Mouse (Mus musculus): ENCODE measurements around the gene Fn1. TPM values are rescaled to one million over a fixed set of nuclear protein-coding genes. Genes with fewer than 3 reads are reported as not detected.

Gene Fn1
- polyA plus RNA-seq, 1 experiment, result 3,197 TPM

DNA sequence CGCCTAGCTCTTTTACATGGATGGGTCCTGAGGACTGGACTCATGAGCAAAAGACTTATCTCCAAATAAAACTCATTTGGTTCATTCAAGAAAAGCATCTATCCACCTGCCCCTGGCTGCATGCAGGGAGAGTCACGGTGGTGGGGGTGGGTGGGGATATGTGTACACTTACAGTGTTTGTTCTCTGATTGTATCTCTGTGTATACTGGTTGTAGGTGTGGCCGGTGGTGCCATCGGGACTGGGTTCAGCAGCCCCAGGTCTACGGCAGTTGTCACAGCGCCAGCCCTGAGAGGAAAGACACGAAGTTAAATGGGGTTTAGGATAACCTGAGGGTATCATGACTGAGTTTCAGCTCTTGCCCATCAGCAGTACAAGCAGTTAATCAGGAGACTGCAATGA, 66.3 kb downstream of the Fn1 start:
- H3K4me3 ChIP-seq (ENCODE audit: insufficient read depth, low read length), result no peak overlapping the region
- no peak overlapping the region for H3K27ac ChIP-seq (ENCODE audit: insufficient read depth, low read length)
- TF ChIP-seq CTCF (IDR thresholded peaks at IDR 0.05; ENCODE audit: borderline replicate concordance, insufficient read depth, low read length) (no peak), POLR2A (IDR thresholded peaks at IDR 0.05; ENCODE audit: low read depth, low read length) (no peak)
- no peaks in the 10 kb centered on the region for H3K4me1 ChIP-seq (ENCODE audit: control insufficient read depth, insufficient read depth, low read length)

DNA sequence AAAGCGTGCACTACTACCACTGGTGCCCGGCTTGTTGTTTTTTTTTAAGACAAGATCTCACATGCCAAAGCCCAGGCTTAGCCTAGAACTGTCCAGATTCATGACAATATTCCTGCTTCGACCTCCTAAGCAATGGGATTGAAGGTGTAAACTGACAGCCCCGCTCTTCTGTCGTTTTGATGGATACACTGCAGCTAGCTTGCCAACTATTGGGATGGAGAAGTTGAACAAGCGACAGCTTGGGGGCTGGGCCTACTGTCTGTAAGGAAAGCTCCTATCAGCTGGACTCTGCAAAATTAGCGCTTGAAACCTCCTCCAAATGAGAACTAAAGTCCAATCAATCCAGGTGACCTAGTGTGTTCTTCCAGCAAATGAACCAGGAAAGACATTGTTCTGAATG, 69.1 kb downstream of the Fn1 start:
- TF ChIP-seq POLR2A (IDR thresholded peaks at IDR 0.05; ENCODE audit: low read depth, low read length), result no peak
- no peaks in the 10 kb centered on the region for H3K4me1 ChIP-seq (ENCODE audit: control insufficient read depth, insufficient read depth, low read length)
- no peak overlapping the region for H3K27ac ChIP-seq (ENCODE audit: insufficient read depth, low read length)
- no peak overlapping the region for H3K4me3 ChIP-seq (ENCODE audit: insufficient read depth, low read length)

GRCm38 (mm10) chr1:71583302-71583701, 69.7 kb downstream of the Fn1 start:
- no peak overlapping the region for H3K27ac ChIP-seq (ENCODE audit: insufficient read depth, low read length)
- no peak for TF ChIP-seq CTCF (IDR thresholded peaks at IDR 0.05; ENCODE audit: borderline replicate concordance, insufficient read depth, low read length)
- TF ChIP-seq POLR2A (IDR thresholded peaks at IDR 0.05; ENCODE audit: low read depth, low read length), result 0 out of 2 replicates have a peak, but pooled peaks have one; percentile 23
- H3K4me1 ChIP-seq (ENCODE audit: control insufficient read depth, insufficient read depth, low read length), result no peaks in the 10 kb centered on the region
- H3K4me3 ChIP-seq (ENCODE audit: insufficient read depth, low read length), result no peak overlapping the region

- H3K27ac ChIP-seq (ENCODE audit: insufficient read depth, low read length), result no peak overlapping the region
- TF ChIP-seq CTCF (IDR thresholded peaks at IDR 0.05; ENCODE audit: borderline replicate concordance, insufficient read depth, low read length) (no peak), POLR2A (IDR thresholded peaks at IDR 0.05; ENCODE audit: low read depth, low read length) (no peak)
- no peaks in the 10 kb centered on the region for H3K4me1 ChIP-seq (ENCODE audit: control insufficient read depth, insufficient read depth, low read length)
- H3K4me3 ChIP-seq (ENCODE audit: insufficient read depth, low read length), result no peak overlapping the region
Observed at GRCm38 (mm10) chr1:71580408-71580807, 72.6 kb downstream of the Fn1 start.

DNA sequence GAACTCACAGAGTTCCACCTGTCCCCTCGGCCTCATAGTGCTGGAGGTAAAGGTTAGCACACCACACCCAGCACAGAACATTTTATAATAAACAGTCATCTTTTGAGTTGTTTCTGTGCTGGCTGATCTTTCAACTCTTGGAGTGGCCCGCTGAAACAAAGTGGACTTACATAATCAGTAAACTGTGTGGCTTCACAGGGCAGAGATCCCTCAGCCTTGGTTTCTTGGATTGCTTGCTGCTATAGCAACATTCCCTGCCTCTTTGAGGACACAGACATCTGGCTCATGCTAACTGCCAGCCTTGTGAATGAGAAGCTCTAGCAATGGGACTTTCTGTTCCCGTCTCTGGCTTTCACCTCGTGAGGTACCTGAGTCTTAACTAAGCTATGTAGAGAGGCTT, 73.5 kb downstream of the Fn1 start:
- no peaks in the 10 kb centered on the region for H3K4me1 ChIP-seq (ENCODE audit: control insufficient read depth, insufficient read depth, low read length)
- H3K4me3 ChIP-seq (ENCODE audit: insufficient read depth, low read length), result no peak overlapping the region
- TF ChIP-seq POLR2A (IDR thresholded peaks at IDR 0.05; ENCODE audit: low read depth, low read length), result no peak
- no peak overlapping the region for H3K27ac ChIP-seq (ENCODE audit: insufficient read depth, low read length)

DNA sequence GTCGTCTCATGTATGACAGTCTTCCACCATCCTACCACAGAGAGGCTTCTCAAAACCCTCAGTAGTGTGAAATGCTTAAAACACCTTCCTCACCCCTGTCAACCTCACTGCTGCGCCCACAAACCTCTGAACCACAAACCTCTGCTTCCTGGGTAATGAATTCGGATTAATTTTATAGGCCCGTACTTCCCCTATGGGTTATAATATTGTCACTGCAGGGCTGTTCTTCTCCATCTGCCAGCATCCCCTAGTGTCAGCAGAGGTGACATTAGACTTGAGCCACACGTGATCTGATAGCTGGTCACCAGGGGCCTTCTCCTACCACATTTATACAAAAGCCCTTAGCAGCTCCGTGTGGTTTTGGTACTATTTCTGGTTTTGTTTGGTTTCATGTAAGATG, 76.2 kb downstream of the Fn1 start:
- Histone ChIP-seq H3K27ac (ENCODE audit: insufficient read depth, low read length) (no peak overlapping the region), H3K4me3 (ENCODE audit: insufficient read depth, low read length) (no peak overlapping the region), H3K4me1 (ENCODE audit: control insufficient read depth, insufficient read depth, low read length) (no peaks in the 10 kb centered on the region)
- no peak for TF ChIP-seq POLR2A (IDR thresholded peaks at IDR 0.05; ENCODE audit: low read depth, low read length)
- no peak for TF ChIP-seq CTCF (IDR thresholded peaks at IDR 0.05; ENCODE audit: borderline replicate concordance, insufficient read depth, low read length)

GRCm38 (mm10) chr1:71575987-71576386, 77.0 kb downstream of the Fn1 start:
- no peak overlapping the region for H3K4me3 ChIP-seq (ENCODE audit: insufficient read depth, low read length)
- H3K27ac ChIP-seq (ENCODE audit: insufficient read depth, low read length), result no peak overlapping the region
- TF ChIP-seq POLR2A (IDR thresholded peaks at IDR 0.05; ENCODE audit: low read depth, low read length), result no peak
- TF ChIP-seq CTCF (IDR thresholded peaks at IDR 0.05; ENCODE audit: borderline replicate concordance, insufficient read depth, low read length), result no peak
- H3K4me1 ChIP-seq (ENCODE audit: control insufficient read depth, insufficient read depth, low read length), result no peaks in the 10 kb centered on the region

DNA sequence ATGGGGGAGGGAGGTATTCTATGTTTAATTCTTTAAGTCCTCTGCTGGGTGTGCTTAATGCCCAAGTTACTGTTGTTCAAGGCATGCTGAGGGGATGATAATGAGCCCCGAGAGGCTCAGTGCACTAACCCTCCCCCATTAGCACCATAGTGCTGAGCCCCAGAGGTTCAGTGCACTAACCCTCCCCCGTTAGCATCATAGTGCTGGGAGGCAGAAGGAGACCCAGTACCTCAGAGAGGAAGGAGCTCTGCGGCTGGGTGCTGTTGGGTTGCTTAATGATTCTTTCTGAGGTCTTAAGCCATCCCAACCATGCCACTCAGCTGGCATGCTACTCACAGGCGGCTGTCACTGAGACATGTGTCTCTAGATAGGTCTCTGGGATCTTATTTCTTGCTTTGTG, 82.9 kb downstream of the Fn1 start:
- TF ChIP-seq CTCF (IDR thresholded peaks at IDR 0.05; ENCODE audit: borderline replicate concordance, insufficient read depth, low read length), result no peak
- TF ChIP-seq POLR2A (IDR thresholded peaks at IDR 0.05; ENCODE audit: low read depth, low read length), result no peak
- H3K27ac ChIP-seq (ENCODE audit: insufficient read depth, low read length), result no peak overlapping the region
- H3K4me3 ChIP-seq (ENCODE audit: insufficient read depth, low read length), result no peak overlapping the region
- no peaks in the 10 kb centered on the region for H3K4me1 ChIP-seq (ENCODE audit: control insufficient read depth, insufficient read depth, low read length)

- Histone ChIP-seq H3K4me1 (ENCODE audit: control insufficient read depth, insufficient read depth, low read length) (no peaks in the 10 kb centered on the region), H3K27ac (ENCODE audit: insufficient read depth, low read length) (no peak overlapping the region), H3K4me3 (ENCODE audit: insufficient read depth, low read length) (no peak overlapping the region)
- no peak for TF ChIP-seq CTCF (IDR thresholded peaks at IDR 0.05; ENCODE audit: borderline replicate concordance, insufficient read depth, low read length)
- TF ChIP-seq POLR2A (IDR thresholded peaks at IDR 0.05; ENCODE audit: low read depth, low read length), result no peak
Observed at GRCm38 (mm10) chr1:71567884-71568605, 85.0 kb downstream of the Fn1 start.

DNA sequence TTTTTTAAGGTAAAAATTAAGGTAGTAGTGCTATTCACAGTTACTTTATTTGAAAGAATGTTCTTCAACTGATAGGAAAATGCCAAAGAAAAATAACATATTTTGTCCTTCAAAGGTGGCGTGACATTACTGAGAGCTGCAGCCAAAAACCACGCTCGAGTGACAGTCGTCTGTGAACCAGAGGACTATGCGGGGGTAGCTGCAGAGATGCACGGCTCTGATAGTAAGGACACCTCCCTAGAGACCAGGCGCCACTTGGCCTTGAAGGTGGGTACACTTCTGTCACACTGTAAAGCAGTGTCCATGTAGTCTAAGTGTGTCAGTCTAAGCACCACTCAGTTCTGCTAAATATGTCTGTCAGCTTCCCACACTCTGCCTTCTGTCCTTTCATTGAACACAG, 88.7 kb downstream of the Fn1 start:
- no peaks in the 10 kb centered on the region for H3K4me1 ChIP-seq (ENCODE audit: control insufficient read depth, insufficient read depth, low read length)
- TF ChIP-seq POLR2A (IDR thresholded peaks at IDR 0.05; ENCODE audit: low read depth, low read length) (no peak), CTCF (IDR thresholded peaks at IDR 0.05; ENCODE audit: borderline replicate concordance, insufficient read depth, low read length) (no peak)
- no peak overlapping the region for H3K27ac ChIP-seq (ENCODE audit: insufficient read depth, low read length)
- H3K4me3 ChIP-seq (ENCODE audit: insufficient read depth, low read length), result no peak overlapping the region

DNA sequence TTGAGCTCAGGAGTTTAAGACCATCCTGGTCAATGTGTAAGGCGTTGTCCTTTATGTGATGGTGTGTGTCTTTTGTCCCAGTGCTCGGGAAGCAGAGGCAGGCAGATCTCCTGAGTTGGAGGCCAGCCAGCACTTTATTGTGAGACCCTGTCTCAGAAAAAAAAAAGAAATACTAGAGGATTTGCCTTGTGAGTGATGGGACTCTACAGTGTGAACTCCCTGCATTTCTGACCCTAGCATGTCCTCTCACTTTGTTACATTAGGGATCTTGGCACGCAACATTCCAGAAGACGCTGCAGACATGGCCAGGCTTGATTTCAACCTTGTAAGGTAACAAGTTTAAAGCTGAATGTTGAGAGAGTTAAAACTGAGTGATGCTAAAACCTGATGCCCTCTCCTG, 92.4 kb downstream of the Fn1 start:
- no peak overlapping the region for H3K4me3 ChIP-seq (ENCODE audit: insufficient read depth, low read length)
- no peak overlapping the region for H3K27ac ChIP-seq (ENCODE audit: insufficient read depth, low read length)
- peaks cover 4% of the 10 kb centered on the region for H3K4me1 ChIP-seq (ENCODE audit: control insufficient read depth, insufficient read depth, low read length)
- TF ChIP-seq CTCF (IDR thresholded peaks at IDR 0.05; ENCODE audit: borderline replicate concordance, insufficient read depth, low read length) (no peak), POLR2A (IDR thresholded peaks at IDR 0.05; ENCODE audit: low read depth, low read length) (no peak)
